Mouse (Mus musculus) kidney, embryonic 16.5 days (tissue): Measurements from ENCODE around the gene Itga5. TPM values are rescaled to one million over a fixed set of nuclear protein-coding genes. Genes with fewer than 3 reads are reported as not detected.

ENCODE experiments used
- ATAC-seq: fragments of 200-750 bp; cut with Nextera tagmentation; 2 replicates; pipeline ENCODE4 v1.8.0; 2017; ENCODE audit warnings: moderate TSS enrichment; ENCODE audit not compliant: low FRiP score, low TSS enrichment
- H3K27ac ChIP-seq: fragments of 300-500 bp; sonication (generic); 2 replicates; pipeline ENCODE4 v1.5.1; 2014; ENCODE audit warnings: low read length
- H3K27me3 ChIP-seq: fragments of 300-500 bp; sonication (generic); 2 replicates; pipeline ENCODE4 v1.6.1; 2014; ENCODE audit warnings: low read length, control low read depth, mixed read lengths; ENCODE audit not compliant: insufficient read depth
- H3K36me3 ChIP-seq: fragments of 300-500 bp; sonication (generic); 2 replicates; pipeline ENCODE4 v1.6.1; 2014; ENCODE audit warnings: low read length, control low read depth, mixed read lengths; ENCODE audit not compliant: insufficient read depth
- H3K4me1 ChIP-seq: fragments of 300-500 bp; sonication (generic); 2 replicates; pipeline ENCODE4 v1.6.1; 2014; ENCODE audit warnings: low read length, control low read depth, mixed read lengths; ENCODE audit not compliant: insufficient read depth
- H3K4me2 ChIP-seq: fragments of 300-500 bp; sonication (generic); replicated peaks from 2 replicates; pipeline ENCODE4 v1.6.1; 2014; ENCODE audit warnings: low read depth, low read length
- H3K4me3 ChIP-seq: fragments of 300-500 bp; sonication (generic); 2 replicates; pipeline ENCODE4 v1.5.1; 2014; ENCODE audit warnings: mild to moderate bottlenecking, low read length
- H3K9ac ChIP-seq: fragments of 300-500 bp; sonication (generic); replicated peaks from 2 replicates; pipeline ENCODE4 v1.6.1; 2014; ENCODE audit warnings: low read length
- H3K9me3 ChIP-seq: fragments of 300-500 bp; sonication (generic); 2 replicates; pipeline ENCODE4 v1.6.1; 2016; ENCODE audit warnings: low read length, control low read depth
- WGBS: fragments of 180-500 bp; shearing (Covaris S2); extraction: QIAGEN DNeasy Blood & Tissue Kit; methylation state at CpG from one replicate; pipeline ENCODE4 v1.1.7; 2014; 5-methylcytosine and 5-hydroxymethylcytosine counted together
- polyA plus RNA-seq: library from polyadenylated mRNA; unstranded; fragments of >200 nt; fragmentation: Nextera tagmentation; extraction: Ambion mirVana; gene quantifications from 2 replicates; pipeline ENCODE4 v1.2.1, GENCODE M21; 2015

Itga5 gene
- polyA plus RNA-seq, 1 experiment from 2014 or later, result 44.3 TPM

- WGBS, result 20% methylated on average over 1 of the region's 2 CpGs
- H3K36me3 ChIP-seq, result no peaks in the 10 kb centered on the region
- 0 out of 2 replicates have a peak, but pooled peaks have one; percentile 21 for ATAC-seq
- peaks cover 16% of the 10 kb centered on the region for H3K4me1 ChIP-seq
- H3K27ac ChIP-seq, result no peak overlapping the region
- H3K4me2 ChIP-seq, result no peak overlapping the region
- peak overlapping the region; percentile 23; the same call in 1 of the 2 replicates for H3K9ac ChIP-seq
- peaks cover 10% of the 10 kb centered on the region; the same call in 1 of the 2 replicates for H3K27me3 ChIP-seq
- H3K4me3 ChIP-seq, result no peak overlapping the region
- no peaks in the 10 kb centered on the region for H3K9me3 ChIP-seq
These were observed 32.4 kb downstream of the Itga5 start for GRCm38 (mm10) chr15:103334194-103334593.

DNA sequence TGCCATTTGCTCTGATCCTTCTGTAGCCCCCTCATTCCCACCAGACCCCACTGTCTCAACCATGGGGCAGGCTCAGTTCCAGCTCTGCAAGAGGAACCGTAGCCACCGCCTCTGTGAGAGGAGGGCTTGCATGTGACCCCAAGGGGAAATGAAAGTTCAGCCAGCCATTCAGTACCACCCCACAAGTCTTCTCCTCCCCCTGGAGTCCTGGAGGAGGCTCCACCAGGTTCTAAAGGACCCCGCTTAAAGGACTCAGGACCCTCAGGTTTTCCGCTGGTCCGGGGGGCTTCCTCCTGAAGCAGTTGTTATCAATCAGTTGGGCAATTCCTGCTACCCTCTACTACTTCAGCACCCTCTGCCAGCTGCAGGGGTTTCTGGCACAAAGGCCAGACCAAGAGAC is 32.8 kb downstream of the Itga5 start:
- Histone ChIP-seq H3K9me3 (no peaks in the 10 kb centered on the region), H3K36me3 (no peaks in the 10 kb centered on the region), H3K27ac (no peak overlapping the region), H3K4me2 (no peak overlapping the region), H3K4me3 (no peak overlapping the region), H3K27me3 (peaks cover 5% of the 10 kb centered on the region; the same call in 1 of the 2 replicates), H3K4me1 (peaks cover 13% of the 10 kb centered on the region), H3K9ac (peak overlapping the region; percentile 23; the same call in 1 of the 2 replicates)
- no peak; the same call in 1 of the 2 replicates for ATAC-seq
- WGBS, result 57% methylated on average over 5 of the region's 5 CpGs

DNA sequence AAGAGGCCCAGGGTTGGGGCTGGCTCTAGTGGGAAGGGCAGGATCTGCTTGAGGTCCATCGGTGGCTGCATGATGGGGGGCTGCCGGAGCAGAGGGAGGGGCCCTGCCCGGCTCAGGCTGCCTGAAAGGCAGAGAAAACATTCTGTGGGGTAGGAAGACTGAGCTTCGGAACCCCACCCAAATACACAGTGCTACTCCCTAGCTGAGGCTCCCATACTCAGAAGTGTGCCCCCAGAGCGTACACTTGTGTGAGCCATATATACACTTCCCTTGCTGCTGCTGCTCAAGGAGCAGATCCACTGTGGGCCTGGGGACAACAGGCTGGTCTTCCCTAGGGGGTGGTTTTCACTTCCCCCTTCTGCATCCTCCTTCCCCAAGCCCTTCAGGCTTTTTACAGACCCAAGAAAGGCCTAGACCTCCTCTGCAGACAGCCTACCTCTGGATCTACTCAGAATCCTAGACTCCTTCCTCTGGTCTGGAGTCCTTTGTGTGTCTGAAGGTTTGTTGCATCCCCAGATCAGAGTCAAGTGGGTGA is 33.4 kb downstream of the Itga5 start:
- no peaks in the 10 kb centered on the region for H3K9me3 ChIP-seq
- H3K36me3 ChIP-seq, result no peaks in the 10 kb centered on the region
- no peak for ATAC-seq
- no peak overlapping the region for H3K27ac ChIP-seq
- H3K4me1 ChIP-seq, result peaks cover 13% of the 10 kb centered on the region
- no peaks in the 10 kb centered on the region; the same call in 1 of the 2 replicates for H3K27me3 ChIP-seq
- no peak overlapping the region for H3K4me3 ChIP-seq
- H3K4me2 ChIP-seq, result no peak overlapping the region
- H3K9ac ChIP-seq, result no peak overlapping the region
- whole genome bisulfite sequencing, result 76% methylated on average over 5 of the region's 5 CpGs

DNA sequence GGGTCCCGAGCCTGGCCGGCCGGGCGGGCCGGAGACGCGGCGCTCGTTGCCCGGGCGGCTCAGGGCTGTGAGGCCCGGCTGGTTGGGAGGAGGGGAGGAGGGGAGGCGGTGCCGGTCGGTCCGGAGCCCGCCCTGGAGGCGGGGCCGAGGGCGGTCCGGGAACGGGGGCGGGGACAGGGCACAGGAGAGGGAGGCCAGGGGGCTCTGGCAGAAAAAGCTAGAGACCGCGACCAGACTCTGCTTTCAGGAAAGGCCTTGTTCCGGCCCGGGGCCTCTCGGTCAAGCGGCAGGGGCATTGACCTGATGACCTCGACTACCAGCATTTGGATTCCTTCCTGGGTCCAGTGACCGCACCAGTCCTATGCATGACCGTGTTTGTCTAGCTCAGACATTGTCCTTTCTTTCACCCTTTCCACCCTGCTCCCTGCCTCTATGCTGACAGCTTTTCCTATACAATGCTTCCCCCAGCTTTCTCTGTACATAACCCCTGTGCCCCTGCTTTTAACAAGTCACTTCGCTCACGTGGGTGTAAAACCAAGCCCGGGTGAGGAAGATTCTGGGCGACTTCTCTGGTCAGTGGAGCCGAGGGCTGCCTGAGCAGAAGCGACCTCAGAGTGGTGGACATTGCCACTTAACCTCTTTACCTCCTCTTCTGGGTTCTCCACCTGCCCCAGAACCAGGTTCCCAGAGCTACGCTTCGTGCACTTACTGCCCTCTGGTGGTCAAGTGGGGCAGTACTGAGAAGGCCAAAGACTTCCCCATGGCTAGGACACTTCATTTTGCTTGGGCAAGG is 42.9 kb downstream of the Itga5 start:
- peak overlapping the region; percentile 90 for H3K27ac ChIP-seq
- peaks cover 5% of the 10 kb centered on the region; the same call in 1 of the 2 replicates for H3K36me3 ChIP-seq
- H3K4me1 ChIP-seq, result peaks cover 24% of the 10 kb centered on the region
- WGBS, result under 1% methylated on average over 36 of the region's 40 CpGs
- no peaks in the 10 kb centered on the region for H3K27me3 ChIP-seq
- peak; percentile 96 for ATAC-seq
- no peaks in the 10 kb centered on the region for H3K9me3 ChIP-seq
- peak overlapping the region; percentile 86 for H3K9ac ChIP-seq
- H3K4me3 ChIP-seq, result peak overlapping the region; percentile 66
- peak overlapping the region; percentile 90 for H3K4me2 ChIP-seq

GRCm38 (mm10) chr15:103323070-103323454 is 43.5 kb downstream of the Itga5 start:
- Histone ChIP-seq H3K9ac (peak overlapping the region; percentile 86), H3K4me1 (peaks cover 30% of the 10 kb centered on the region), H3K27ac (peak overlapping the region; percentile 55; the same call in 1 of the 2 replicates), H3K27me3 (no peaks in the 10 kb centered on the region), H3K4me2 (peak overlapping the region; percentile 90), H3K9me3 (no peaks in the 10 kb centered on the region), H3K36me3 (peaks cover 5% of the 10 kb centered on the region; the same call in 1 of the 2 replicates), H3K4me3 (peak overlapping the region; percentile 66)
- peak; percentile 76; the same call in 1 of the 2 replicates for ATAC-seq
- WGBS, result 1% methylated on average over 19 of the region's 26 CpGs

GRCm38 (mm10) chr15:103322396-103322795 is 44.2 kb downstream of the Itga5 start:
- H3K9me3 ChIP-seq, result no peaks in the 10 kb centered on the region
- H3K9ac ChIP-seq, result peak overlapping the region; percentile 86
- no peak for ATAC-seq
- peak overlapping the region; percentile 55; the same call in 1 of the 2 replicates for H3K27ac ChIP-seq
- H3K4me1 ChIP-seq, result peaks cover 31% of the 10 kb centered on the region
- H3K36me3 ChIP-seq, result peaks cover 5% of the 10 kb centered on the region; the same call in 1 of the 2 replicates
- peak overlapping the region; percentile 66 for H3K4me3 ChIP-seq
- 39% methylated on average over 4 of the region's 4 CpGs for WGBS
- no peaks in the 10 kb centered on the region for H3K27me3 ChIP-seq
- H3K4me2 ChIP-seq, result peak overlapping the region; percentile 90

DNA sequence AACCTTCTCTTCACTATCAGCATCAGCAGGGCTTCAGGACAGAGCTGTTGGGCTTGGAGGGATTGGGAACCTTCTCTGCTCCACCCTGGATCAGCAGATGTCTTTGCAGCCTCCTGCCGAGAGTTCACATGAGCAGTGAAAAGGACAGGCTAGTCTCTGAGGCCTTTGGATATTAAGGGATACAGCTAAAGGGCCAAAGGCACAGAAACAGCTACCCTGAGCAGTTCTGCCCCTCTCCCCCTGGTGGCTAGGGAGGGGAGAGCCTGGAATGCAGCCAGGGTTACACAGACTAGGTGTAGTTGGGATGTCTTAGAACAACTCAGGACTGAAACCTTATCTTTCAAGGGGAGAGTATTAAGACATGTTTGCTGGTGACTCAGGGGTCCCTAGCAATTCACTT is 45.5 kb downstream of the Itga5 start:
- peaks cover 31% of the 10 kb centered on the region for H3K4me1 ChIP-seq
- H3K9me3 ChIP-seq, result no peaks in the 10 kb centered on the region
- no peak overlapping the region for H3K27ac ChIP-seq
- no peaks in the 10 kb centered on the region for H3K27me3 ChIP-seq
- no peak for ATAC-seq
- no peak overlapping the region for H3K9ac ChIP-seq
- H3K4me2 ChIP-seq, result no peak overlapping the region
- no peak overlapping the region for H3K4me3 ChIP-seq
- peaks cover 5% of the 10 kb centered on the region; the same call in 1 of the 2 replicates for H3K36me3 ChIP-seq
- WGBS, result 50% methylated on average over 1 of the region's 1 CpGs

DNA sequence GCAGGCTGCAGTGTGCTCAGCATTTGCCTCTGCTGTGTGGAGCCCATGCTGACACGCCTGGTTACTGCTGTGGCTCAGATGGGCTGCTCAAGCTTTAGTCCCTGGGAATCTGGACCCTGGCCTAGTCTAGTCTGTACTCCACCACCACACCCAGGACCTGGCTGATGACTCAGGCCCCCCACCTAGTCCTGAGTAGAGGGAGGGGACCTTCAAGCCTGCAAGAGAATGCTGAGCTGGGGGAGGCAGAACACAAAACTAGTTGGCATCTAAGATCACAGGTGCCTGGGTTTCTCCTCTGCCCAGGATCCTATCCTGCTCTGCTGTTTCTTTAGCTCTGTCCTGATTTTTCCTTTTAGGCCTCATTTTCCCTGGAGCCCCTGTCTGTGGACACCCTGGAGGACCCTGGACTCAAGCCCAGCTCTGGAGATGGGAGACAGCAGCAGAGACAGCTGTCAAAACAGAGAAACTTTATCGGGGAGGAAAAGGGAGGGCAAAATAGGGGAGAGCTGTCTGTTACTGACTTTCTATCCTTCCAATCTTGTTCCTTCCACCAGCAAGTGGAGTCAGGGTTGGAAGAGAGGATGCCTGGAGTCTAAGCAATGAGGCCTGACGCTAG is 48.3 kb downstream of the Itga5 start:
- 48% methylated on average over 3 of the region's 3 CpGs for WGBS
- Histone ChIP-seq H3K9ac (no peak overlapping the region), H3K4me3 (no peak overlapping the region), H3K27me3 (no peaks in the 10 kb centered on the region), H3K36me3 (peaks cover 5% of the 10 kb centered on the region; the same call in 1 of the 2 replicates), H3K4me2 (no peak overlapping the region), H3K9me3 (no peaks in the 10 kb centered on the region), H3K4me1 (peaks cover 46% of the 10 kb centered on the region), H3K27ac (no peak overlapping the region)
- ATAC-seq, result no peak

GRCm38 (mm10) chr15:103317731-103318130 is 48.8 kb downstream of the Itga5 start:
- WGBS, result 80% methylated on average over 8 of the region's 8 CpGs
- Histone ChIP-seq H3K4me1 (peaks cover 44% of the 10 kb centered on the region), H3K36me3 (peaks cover 5% of the 10 kb centered on the region; the same call in 1 of the 2 replicates), H3K4me3 (no peak overlapping the region), H3K27me3 (no peaks in the 10 kb centered on the region), H3K9ac (no peak overlapping the region), H3K27ac (no peak overlapping the region), H3K4me2 (no peak overlapping the region), H3K9me3 (no peaks in the 10 kb centered on the region)
- ATAC-seq, result no peak
